Mouse (Mus musculus) liver, adult 2 months (tissue): ENCODE measurements at regions not wholly inside any gene's neighbourhood (a gene's known extent, or its start where the extent isn't known, plus 50 kb on each side); places are given as distances from the start of the nearest gene placed in this dataset.

Experiments used
- CTCF ChIP-seq: fragments of 200-500 bp; IDR thresholded peaks from 2 replicates; pipeline ENCODE4 v1.5.1; 2011; ENCODE audit warnings: low read depth, low read length, control low read depth
- POLR2A ChIP-seq: fragments of 200-500 bp; IDR thresholded peaks from 2 replicates; pipeline ENCODE4 v1.6.1; 2011; ENCODE audit warnings: low read length, control low read depth; ENCODE audit not compliant: insufficient read depth; ENCODE audit errors: extremely low read depth

DNA sequence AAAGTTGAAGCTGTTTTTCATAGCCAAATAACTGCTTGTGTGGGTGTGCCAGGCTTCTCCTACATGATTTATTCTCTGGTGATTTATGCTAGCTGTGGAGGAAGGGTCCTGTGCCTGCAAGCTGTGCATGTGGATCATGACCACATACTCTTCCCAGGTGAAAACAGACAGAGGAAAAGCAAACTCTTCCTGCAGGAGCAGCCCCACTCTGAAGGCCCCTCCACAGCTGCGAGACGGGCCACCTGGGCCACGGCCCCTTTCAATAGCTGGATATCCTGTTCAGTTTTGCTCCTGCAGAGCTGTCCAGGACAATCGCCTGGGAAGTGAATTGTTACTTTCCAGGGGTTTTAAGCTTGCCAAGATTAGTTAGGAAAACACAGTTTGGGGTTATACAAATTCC is 722.3 kb upstream of the Marcks start:
- TF ChIP-seq CTCF: no peak
- TF ChIP-seq POLR2A: no peak
